Mouse (Mus musculus): Measurements from ENCODE around the gene Wbp2nl. TPM values are rescaled to one million over a fixed set of nuclear protein-coding genes. Genes with fewer than 3 reads are reported as not detected.

Gene Wbp2nl
- total and polyA plus RNA-seq, 3 experiments = 0.11 TPM; not detected in 2

DNA sequence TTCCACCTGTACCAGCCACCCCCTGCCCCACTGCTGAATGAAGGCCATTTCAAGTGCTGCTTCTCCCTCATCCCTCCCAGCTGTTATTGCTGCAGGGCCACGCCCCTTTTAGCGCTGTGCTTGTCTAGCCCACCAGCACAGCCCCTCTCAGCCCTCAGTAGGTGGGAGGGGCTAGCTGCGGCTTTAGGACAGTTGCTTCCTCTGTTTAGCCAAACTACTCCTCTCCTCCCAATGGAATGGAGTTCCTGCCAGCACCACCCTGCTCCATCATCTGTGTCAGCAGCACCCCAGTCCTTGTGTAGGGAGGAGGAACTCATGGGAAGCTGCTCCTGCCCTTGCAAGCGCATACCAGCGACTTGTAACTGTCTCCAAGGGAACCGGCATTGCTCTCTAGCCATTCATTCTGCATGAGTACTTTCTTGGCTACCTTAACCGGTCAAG is 5.5 kb upstream of the Wbp2nl start:
- DNase-seq (ENCODE audit: low spot score) (no peak), ATAC-seq (ENCODE audit: extremely low read depth, insufficient number of reproducible peaks, low FRiP score, poor library complexity, severe bottlenecking) (no peak)
- Histone ChIP-seq H3K27me3 (ENCODE audit: insufficient read depth, low read length) (peaks cover 19% of the 10 kb centered on the region), H3K4me1 (ENCODE audit: insufficient read depth, low read depth, low read length) (peaks cover 8% of the 10 kb centered on the region), H3K4me3 (ENCODE audit: low read depth, low read length) (no peak overlapping the region), H3K36me3 (replicated peaks) (no peaks in the 10 kb centered on the region), H3K9me3 (replicated peaks) (no peaks in the 10 kb centered on the region)
- TF ChIP-seq TAL1 (conservative IDR thresholded peaks at IDR 0.05; ENCODE audit: low read depth, low read length) (no peak), CTCF (IDR thresholded peaks at IDR 0.05; ENCODE audit: low read depth, low read length) (no peak)

DNA sequence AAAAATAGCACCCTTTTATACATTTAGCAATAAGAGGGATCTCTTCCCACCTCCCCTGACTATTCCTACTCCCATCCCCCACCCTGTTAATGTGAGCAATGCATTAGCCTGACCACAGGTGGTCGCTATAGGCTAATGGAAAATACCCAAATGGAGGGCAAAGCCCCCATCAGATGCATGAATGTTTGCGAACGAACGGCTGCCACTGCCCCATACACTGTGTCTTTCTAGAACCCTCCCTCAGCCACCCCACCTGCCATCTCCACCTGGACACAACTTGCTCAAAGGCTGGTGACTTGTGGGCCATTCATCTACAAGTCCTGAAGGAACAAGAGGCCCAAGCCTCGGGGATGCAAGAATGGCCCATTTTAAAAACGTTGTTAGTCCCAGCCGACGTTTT is 4.7 kb upstream of the Wbp2nl start:
- TF ChIP-seq CTCF (IDR thresholded peaks at IDR 0.05; ENCODE audit: low read depth, low read length) (no peak), TAL1 (conservative IDR thresholded peaks at IDR 0.05; ENCODE audit: low read depth, low read length) (no peak), GATA1 (IDR thresholded peaks at IDR 0.05; ENCODE audit: borderline replicate concordance, low read length) (no peak), GATA2 (IDR thresholded peaks at IDR 0.05; ENCODE audit: borderline replicate concordance, low read depth, low read length) (no peak), POLR2AphosphoS5 (IDR thresholded peaks at IDR 0.05; ENCODE audit: insufficient replicate concordance, low read depth, low read length) (no peak)
- Histone ChIP-seq H3K9me3 (replicated peaks) (no peaks in the 10 kb centered on the region), H3K27me3 (ENCODE audit: insufficient read depth, low read length) (peaks cover 18% of the 10 kb centered on the region), H3K4me1 (ENCODE audit: insufficient read depth, low read depth, low read length) (peaks cover 8% of the 10 kb centered on the region), H3K4me3 (ENCODE audit: low read depth, low read length) (no peak overlapping the region), H3K36me3 (replicated peaks) (no peaks in the 10 kb centered on the region)
- ATAC-seq (ENCODE audit: extremely low read depth, insufficient number of reproducible peaks, low FRiP score, poor library complexity, severe bottlenecking) (no peak), DNase-seq (ENCODE audit: low spot score) (no peak)

DNA sequence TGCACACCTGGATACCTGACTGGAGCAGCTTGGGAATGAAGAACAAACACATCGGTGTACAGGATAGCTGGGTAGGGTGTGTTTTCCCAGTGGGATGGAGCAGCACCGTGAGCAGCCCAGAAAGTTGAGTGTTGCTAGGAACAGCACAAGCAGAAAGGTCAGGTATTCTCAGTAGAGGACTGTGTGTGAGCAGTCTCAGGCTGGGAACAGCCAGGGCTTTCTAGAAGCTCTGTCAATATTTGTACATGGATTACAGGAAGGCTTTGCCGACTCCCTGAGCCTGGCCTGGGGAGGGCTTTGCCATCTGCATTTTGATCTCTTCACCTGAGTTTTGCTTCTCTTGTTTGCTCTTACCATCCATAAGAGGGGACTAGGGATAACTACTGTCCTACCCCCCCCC is 8.4 kb downstream of the Wbp2nl start:
- TF ChIP-seq CTCF (IDR thresholded peaks at IDR 0.05; ENCODE audit: low read depth, low read length) = no peak
- TF ChIP-seq GATA2 (IDR thresholded peaks at IDR 0.05; ENCODE audit: borderline replicate concordance, low read depth, low read length) = no peak
- no peak for TF ChIP-seq GATA1 (IDR thresholded peaks at IDR 0.05; ENCODE audit: borderline replicate concordance, low read length)
- no peak for TF ChIP-seq TAL1 (conservative IDR thresholded peaks at IDR 0.05; ENCODE audit: low read depth, low read length)
- no peak for TF ChIP-seq POLR2AphosphoS5 (IDR thresholded peaks at IDR 0.05; ENCODE audit: insufficient replicate concordance, low read depth, low read length)
- ATAC-seq (ENCODE audit: extremely low read depth, insufficient number of reproducible peaks, low FRiP score, poor library complexity, severe bottlenecking) (no peak), DNase-seq (ENCODE audit: low spot score) (no peak)
- Histone ChIP-seq H3K4me3 (ENCODE audit: low read depth, low read length) (no peak overlapping the region), H3K36me3 (replicated peaks) (no peaks in the 10 kb centered on the region), H3K4me1 (ENCODE audit: insufficient read depth, low read depth, low read length) (no peaks in the 10 kb centered on the region), H3K9me3 (replicated peaks) (no peaks in the 10 kb centered on the region), H3K27me3 (ENCODE audit: insufficient read depth, low read length) (peaks cover 38% of the 10 kb centered on the region)

DNA sequence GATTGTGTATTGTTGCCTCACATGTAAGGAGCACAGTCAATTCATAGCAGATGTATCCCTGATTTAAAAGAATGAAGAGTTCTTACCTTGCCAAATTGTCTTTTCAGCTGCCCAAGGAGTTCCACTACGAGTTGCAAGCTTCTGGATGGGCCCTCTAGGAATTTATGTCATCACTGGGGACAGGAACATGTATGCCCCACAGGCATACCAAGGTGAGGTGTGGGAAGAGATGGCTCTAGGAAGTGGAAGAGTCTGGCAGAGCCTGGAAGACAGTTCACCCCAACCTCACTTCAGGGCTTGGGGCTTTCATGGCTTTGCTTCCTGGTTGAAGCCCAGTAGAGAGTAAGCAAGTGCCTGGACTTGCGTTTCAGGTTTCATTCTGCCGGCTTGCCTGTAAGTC is 9.7 kb downstream of the Wbp2nl start:
- TF ChIP-seq TAL1 (conservative IDR thresholded peaks at IDR 0.05; ENCODE audit: low read depth, low read length) = no peak
- no peak for TF ChIP-seq GATA1 (IDR thresholded peaks at IDR 0.05; ENCODE audit: borderline replicate concordance, low read length)
- TF ChIP-seq GATA2 (IDR thresholded peaks at IDR 0.05; ENCODE audit: borderline replicate concordance, low read depth, low read length) = no peak
- no peak for TF ChIP-seq POLR2AphosphoS5 (IDR thresholded peaks at IDR 0.05; ENCODE audit: insufficient replicate concordance, low read depth, low read length)
- no peak for TF ChIP-seq CTCF (IDR thresholded peaks at IDR 0.05; ENCODE audit: low read depth, low read length)
- no peak for DNase-seq (ENCODE audit: low spot score)
- H3K4me3 ChIP-seq (ENCODE audit: low read depth, low read length) = no peak overlapping the region
- ATAC-seq (ENCODE audit: extremely low read depth, insufficient number of reproducible peaks, low FRiP score, poor library complexity, severe bottlenecking) = no peak
- no peaks in the 10 kb centered on the region for H3K36me3 ChIP-seq (replicated peaks)
- H3K27me3 ChIP-seq (ENCODE audit: insufficient read depth, low read length) = peaks cover 41% of the 10 kb centered on the region
- no peaks in the 10 kb centered on the region for H3K4me1 ChIP-seq (ENCODE audit: insufficient read depth, low read depth, low read length)
- no peaks in the 10 kb centered on the region for H3K9me3 ChIP-seq (replicated peaks)

DNA sequence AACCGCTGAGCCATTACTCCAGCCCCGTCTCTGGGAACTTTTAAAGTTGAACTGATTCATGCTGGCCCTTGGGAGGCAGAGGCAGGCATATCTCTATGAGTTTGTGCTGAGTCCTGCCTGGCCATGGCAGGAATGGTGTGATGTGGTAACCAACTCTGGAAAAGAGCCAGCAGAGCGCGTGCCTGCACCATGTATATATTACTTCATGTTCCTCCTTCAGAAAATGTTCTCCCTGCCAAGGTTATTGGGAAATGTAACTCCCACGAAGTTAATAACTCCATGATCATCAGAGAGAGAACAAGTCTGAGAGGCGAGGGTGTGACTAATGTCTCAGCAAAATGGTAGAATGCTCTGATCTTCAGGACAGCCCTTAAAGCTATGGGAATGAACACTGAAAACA is 19.1 kb downstream of the Wbp2nl start:
- H3K4me1 ChIP-seq (ENCODE audit: insufficient read depth, low read depth, low read length) = peaks cover 6% of the 10 kb centered on the region
- no peak for TF ChIP-seq CTCF (IDR thresholded peaks at IDR 0.05; ENCODE audit: low read depth, low read length)
- no peak for TF ChIP-seq POLR2AphosphoS5 (IDR thresholded peaks at IDR 0.05; ENCODE audit: insufficient replicate concordance, low read depth, low read length)
- TF ChIP-seq GATA2 (IDR thresholded peaks at IDR 0.05; ENCODE audit: borderline replicate concordance, low read depth, low read length) = no peak
- no peak for TF ChIP-seq GATA1 (IDR thresholded peaks at IDR 0.05; ENCODE audit: borderline replicate concordance, low read length)
- TF ChIP-seq TAL1 (conservative IDR thresholded peaks at IDR 0.05; ENCODE audit: low read depth, low read length) = no peak
- H3K9me3 ChIP-seq (replicated peaks) = peaks cover 3% of the 10 kb centered on the region; the same call in 1 of the 2 replicates
- H3K36me3 ChIP-seq (replicated peaks) = no peaks in the 10 kb centered on the region
- DNase-seq (ENCODE audit: low spot score) (no peak), ATAC-seq (ENCODE audit: extremely low read depth, insufficient number of reproducible peaks, low FRiP score, poor library complexity, severe bottlenecking) (no peak)
- H3K27me3 ChIP-seq (ENCODE audit: insufficient read depth, low read length) = peaks cover 29% of the 10 kb centered on the region
- no peak overlapping the region for H3K4me3 ChIP-seq (ENCODE audit: low read depth, low read length)

DNA sequence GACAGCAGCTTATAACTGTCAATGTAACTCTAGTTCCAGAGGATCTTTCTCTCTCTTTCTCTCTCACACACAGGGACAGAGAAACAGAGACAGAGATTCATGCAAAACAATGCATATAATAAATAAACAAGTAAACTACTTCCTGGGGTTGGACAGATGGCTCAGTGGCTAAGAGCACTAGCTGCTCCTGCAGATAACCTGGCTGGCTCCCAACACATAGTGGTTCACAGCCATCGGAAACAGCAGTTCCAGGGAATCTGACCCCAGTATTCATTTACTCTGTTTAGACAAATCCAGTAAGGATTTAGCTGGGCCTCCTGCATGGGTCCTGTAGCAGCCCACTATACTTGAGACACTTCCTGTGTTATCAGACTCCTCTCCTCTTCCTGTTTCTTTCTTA is 20.9 kb downstream of the Wbp2nl start:
- Histone ChIP-seq H3K36me3 (replicated peaks) (no peaks in the 10 kb centered on the region), H3K4me1 (ENCODE audit: insufficient read depth, low read depth, low read length) (peaks cover 12% of the 10 kb centered on the region), H3K27me3 (ENCODE audit: insufficient read depth, low read length) (peaks cover 30% of the 10 kb centered on the region), H3K4me3 (ENCODE audit: low read depth, low read length) (no peak overlapping the region), H3K9me3 (replicated peaks) (peaks cover 3% of the 10 kb centered on the region; the same call in 1 of the 2 replicates)
- ATAC-seq (ENCODE audit: extremely low read depth, insufficient number of reproducible peaks, low FRiP score, poor library complexity, severe bottlenecking) (no peak), DNase-seq (ENCODE audit: low spot score) (no peak)
- TF ChIP-seq GATA1 (IDR thresholded peaks at IDR 0.05; ENCODE audit: borderline replicate concordance, low read length) = no peak
- TF ChIP-seq POLR2AphosphoS5 (IDR thresholded peaks at IDR 0.05; ENCODE audit: insufficient replicate concordance, low read depth, low read length) = no peak
- TF ChIP-seq CTCF (IDR thresholded peaks at IDR 0.05; ENCODE audit: low read depth, low read length) = no peak
- TF ChIP-seq GATA2 (IDR thresholded peaks at IDR 0.05; ENCODE audit: borderline replicate concordance, low read depth, low read length) = no peak
- no peak for TF ChIP-seq TAL1 (conservative IDR thresholded peaks at IDR 0.05; ENCODE audit: low read depth, low read length)

Measured in G1E (cell line).